Mouse (Mus musculus) myocyte (in vitro differentiated cells): Measurements from ENCODE around the gene Rab11fip4. TPM values are rescaled to one million over a fixed set of nuclear protein-coding genes. Genes with fewer than 3 reads are reported as not detected.

Source experiments
- H3K27me3 ChIP-seq: one replicate; pipeline ENCODE4 v1.6.1; 2011; ENCODE audit not compliant: control insufficient read depth, insufficient read depth, insufficient read length
- H3K36me3 ChIP-seq: one replicate; pipeline ENCODE4 v1.6.1; 2011; ENCODE audit not compliant: control insufficient read depth, insufficient read depth
- H3K4me2 ChIP-seq: one replicate; pipeline ENCODE4 v1.6.1; 2011; ENCODE audit warnings: low read depth, control low read depth
- H3K4me3 ChIP-seq: one replicate; pipeline ENCODE4 v1.5.1; 2011; ENCODE audit warnings: mild to moderate bottlenecking, control low read depth, moderate library complexity
- H3K79me2 ChIP-seq: one replicate; pipeline ENCODE4 v1.6.1; 2011; ENCODE audit not compliant: control insufficient read depth, insufficient read depth
- H3ac ChIP-seq: one replicate; pipeline ENCODE4 v1.6.1; 2011; ENCODE audit not compliant: control insufficient read depth, insufficient read length
- CEBPB ChIP-seq: IDR thresholded peaks from 2 replicates; pipeline ENCODE4 v1.6.1; 2011; ENCODE audit warnings: mild to moderate bottlenecking, moderate library complexity; ENCODE audit not compliant: poor library complexity, insufficient read depth, severe bottlenecking
- E2F4 ChIP-seq: IDR thresholded peaks from one replicate; pipeline ENCODE4 v1.6.1; 2011; ENCODE audit warnings: mild to moderate bottlenecking, control low read depth, moderate library complexity; ENCODE audit not compliant: insufficient read depth
- MAX ChIP-seq: IDR thresholded peaks from one replicate; pipeline ENCODE4 v1.6.1; 2011; ENCODE audit warnings: low read depth, mild to moderate bottlenecking, control low read depth
- MYOD1 ChIP-seq, 3 experiments: IDR thresholded peaks; one replicate each; pipeline ENCODE4 v1.6.1; 2011; ENCODE audit warnings: control low read depth in 2 of 3, low read depth in 2 of 3, mild to moderate bottlenecking in 2 of 3, moderate library complexity in 1 of 3; ENCODE audit not compliant: insufficient read length in 2 of 3, control insufficient read depth in 1 of 3
- MYOG ChIP-seq, 3 experiments: IDR thresholded peaks; one replicate each; pipeline ENCODE4 v1.6.1; 2011; ENCODE audit warnings: control low read depth in 2 of 3, low read depth in 2 of 3, mild to moderate bottlenecking in 2 of 3; ENCODE audit not compliant: insufficient read length in 2 of 3, control insufficient read depth in 1 of 3, insufficient read depth in 1 of 3
- POLR2A ChIP-seq: IDR thresholded peaks from one replicate; pipeline ENCODE4 v1.6.1; 2011; ENCODE audit warnings: low read depth, mild to moderate bottlenecking, control low read depth, moderate library complexity; ENCODE audit not compliant: insufficient read length
- POLR2AphosphoS2 ChIP-seq: IDR thresholded peaks from one replicate; pipeline ENCODE4 v1.6.1; 2011; ENCODE audit warnings: low read depth, control low read depth; ENCODE audit not compliant: insufficient read length
- REST ChIP-seq: IDR thresholded peaks from one replicate; pipeline ENCODE4 v1.6.1; 2011; ENCODE audit warnings: mild to moderate bottlenecking, control low read depth, moderate library complexity; ENCODE audit not compliant: insufficient read depth, insufficient read length
- SRF ChIP-seq: IDR thresholded peaks from one replicate; pipeline ENCODE4 v1.6.1; 2011; ENCODE audit warnings: low read depth; ENCODE audit not compliant: control insufficient read depth, insufficient read length
- TCF12 ChIP-seq: IDR thresholded peaks from one replicate; pipeline ENCODE4 v1.6.1; 2011; ENCODE audit warnings: mild to moderate bottlenecking, control low read depth; ENCODE audit not compliant: poor library complexity, insufficient read depth, severe bottlenecking
- TCF3 ChIP-seq: IDR thresholded peaks from one replicate; pipeline ENCODE4 v1.6.1; 2011; ENCODE audit warnings: low read depth, control low read depth; ENCODE audit not compliant: insufficient read length
- USF1 ChIP-seq: IDR thresholded peaks from one replicate; pipeline ENCODE4 v1.6.1; 2011; ENCODE audit warnings: low read depth, mild to moderate bottlenecking, control low read depth, moderate library complexity
- polyA plus RNA-seq: library from polyadenylated mRNA; unstranded; fragments of >200 nt; fragmentation: generic; extraction: Trizol; gene quantifications from one replicate; pipeline ENCODE4 v1.2.1, GENCODE M21; 2012; ENCODE audit warnings: missing spikeins

The Rab11fip4 gene
- polyA plus RNA-seq, 1 experiment: 0.04 TPM

- Histone ChIP-seq H3K79me2 (peaks cover 77% of the 10 kb centered on the region), H3K36me3 (peaks cover 49% of the 10 kb centered on the region)
Observed at GRCm38 (mm10) chr11:79729231-79730047, 138.4 kb downstream of the Rab11fip4 start.

GRCm38 (mm10) chr11:79730462-79730861 lies 139.4 kb downstream of the Rab11fip4 start:
- TF ChIP-seq USF1 (no peak), MYOD1 (IDR thresholded peaks at IDR 0.05; ENCODE audit: control insufficient read depth in 1 of 3, insufficient read length in 2 of 3, low read depth in 2 of 3) (peak; percentile 20 to 79 (median 47)), TCF3 (peak; percentile 36), E2F4 (no peak), REST (no peak), MYOG (IDR thresholded peaks at IDR 0.05; ENCODE audit: control insufficient read depth in 1 of 3, insufficient read depth in 1 of 3, insufficient read length in 2 of 3, low read depth in 2 of 3) (peak; percentile 81 to 96 (median 90)), TCF12 (peak; percentile 83), SRF (no peak), POLR2A (no peak), POLR2AphosphoS2 (no peak), MAX (no peak), CEBPB (no peak)
- H3ac ChIP-seq: no peak overlapping the region

More at GRCm38 (mm10) chr11:79729231-79730047, 138.4 kb downstream of the Rab11fip4 start:
- TF ChIP-seq MYOD1 (IDR thresholded peaks at IDR 0.05; ENCODE audit: control insufficient read depth in 1 of 3, insufficient read length in 2 of 3, low read depth in 2 of 3): no peak
- TF ChIP-seq USF1: no peak
- TF ChIP-seq MYOG (IDR thresholded peaks at IDR 0.05; ENCODE audit: control insufficient read depth in 1 of 3, insufficient read depth in 1 of 3, insufficient read length in 2 of 3, low read depth in 2 of 3): no peak
- TF ChIP-seq POLR2AphosphoS2: no peak
- TF ChIP-seq MAX: no peak
- TF ChIP-seq TCF12: no peak
- no peak for TF ChIP-seq E2F4
- TF ChIP-seq SRF: no peak
- no peak for TF ChIP-seq REST
- TF ChIP-seq TCF3: no peak
- TF ChIP-seq CEBPB: no peak
- TF ChIP-seq POLR2A: no peak
- no peak overlapping the region for H3ac ChIP-seq
- no peak overlapping the region for H3K4me3 ChIP-seq
- H3K27me3 ChIP-seq: no peaks in the 10 kb centered on the region
- H3K4me2 ChIP-seq: no peak overlapping the region

GRCm38 (mm10) chr11:79731476-79731875 lies 140.5 kb downstream of the Rab11fip4 start:
- Histone ChIP-seq H3K4me2 (no peak overlapping the region), H3K4me3 (no peak overlapping the region), H3K79me2 (peaks cover 57% of the 10 kb centered on the region), H3ac (no peak overlapping the region), H3K27me3 (no peaks in the 10 kb centered on the region), H3K36me3 (peaks cover 60% of the 10 kb centered on the region)
- TF ChIP-seq POLR2AphosphoS2: no peak
- TF ChIP-seq MYOG (IDR thresholded peaks at IDR 0.05; ENCODE audit: control insufficient read depth in 1 of 3, insufficient read depth in 1 of 3, insufficient read length in 2 of 3, low read depth in 2 of 3): no peak
- no peak for TF ChIP-seq USF1
- no peak for TF ChIP-seq TCF3
- TF ChIP-seq REST: no peak
- no peak for TF ChIP-seq MAX
- no peak for TF ChIP-seq E2F4
- no peak for TF ChIP-seq MYOD1 (IDR thresholded peaks at IDR 0.05; ENCODE audit: control insufficient read depth in 1 of 3, insufficient read length in 2 of 3, low read depth in 2 of 3)
- TF ChIP-seq SRF: no peak
- no peak for TF ChIP-seq POLR2A

More at GRCm38 (mm10) chr11:79730462-79730861, 139.4 kb downstream of the Rab11fip4 start:
- peaks cover 57% of the 10 kb centered on the region for H3K36me3 ChIP-seq
- peaks cover 67% of the 10 kb centered on the region for H3K79me2 ChIP-seq
- H3K27me3 ChIP-seq: no peaks in the 10 kb centered on the region
- no peak overlapping the region for H3K4me3 ChIP-seq
- H3K4me2 ChIP-seq: no peak overlapping the region

GRCm38 (mm10) chr11:79733013-79733412 lies 142.0 kb downstream of the Rab11fip4 start:
- no peak for TF ChIP-seq MAX
- no peak for TF ChIP-seq TCF3
- TF ChIP-seq E2F4: no peak
- TF ChIP-seq USF1: no peak
- TF ChIP-seq TCF12: no peak
- TF ChIP-seq SRF: no peak
- no peak for TF ChIP-seq MYOD1 (IDR thresholded peaks at IDR 0.05; ENCODE audit: control insufficient read depth in 1 of 3, insufficient read length in 2 of 3, low read depth in 2 of 3)
- no peak for TF ChIP-seq CEBPB
- TF ChIP-seq REST: no peak
- TF ChIP-seq MYOG (IDR thresholded peaks at IDR 0.05; ENCODE audit: control insufficient read depth in 1 of 3, insufficient read depth in 1 of 3, insufficient read length in 2 of 3, low read depth in 2 of 3): no peak
- TF ChIP-seq POLR2AphosphoS2: no peak
- no peak for TF ChIP-seq POLR2A
- peaks cover 51% of the 10 kb centered on the region for H3K36me3 ChIP-seq
- peaks cover 41% of the 10 kb centered on the region for H3K79me2 ChIP-seq

More at GRCm38 (mm10) chr11:79733013-79733412, 142.0 kb downstream of the Rab11fip4 start:
- H3K4me2 ChIP-seq: no peak overlapping the region
- no peak overlapping the region for H3K4me3 ChIP-seq
- no peaks in the 10 kb centered on the region for H3K27me3 ChIP-seq
- H3ac ChIP-seq: no peak overlapping the region
